Mouse (Mus musculus): ENCODE measurements around the gene Nrxn2. TPM values are rescaled to one million over a fixed set of nuclear protein-coding genes. Genes with fewer than 3 reads are reported as not detected.

The Nrxn2 gene
- polyA plus RNA-seq, 1 experiment from 2014 or later, result 0.98 TPM

DNA sequence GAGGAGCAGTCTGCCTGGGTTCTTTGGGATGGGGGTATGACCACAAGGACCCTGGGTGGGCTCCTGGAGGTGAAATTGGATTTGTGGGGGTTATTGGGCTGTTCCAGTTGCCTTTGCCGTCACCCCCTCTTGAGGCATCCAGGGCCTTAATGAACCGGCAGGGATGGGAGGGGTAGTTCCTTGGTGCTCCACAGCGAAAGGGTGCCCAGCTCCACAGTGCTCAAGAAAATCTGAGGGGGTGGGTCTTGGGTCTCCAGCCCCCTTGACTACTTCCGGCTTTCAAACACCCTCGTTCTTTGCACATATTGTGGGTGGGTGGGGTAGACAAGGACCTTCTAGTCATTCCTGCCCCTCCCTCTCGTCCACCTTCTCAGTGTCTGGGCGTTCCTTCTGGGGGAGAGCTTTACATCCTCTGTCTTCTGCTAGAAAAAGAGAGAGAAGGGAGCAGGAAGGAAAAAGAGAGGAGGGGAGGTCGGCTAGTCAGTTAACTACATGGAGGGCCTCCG lies 1.3 kb downstream of the Nrxn2 start:
- no peaks in the 10 kb centered on the region for H3K9me3 ChIP-seq (replicated peaks; ENCODE audit: control insufficient read depth, low read length)
- H3K4me3 ChIP-seq (replicated peaks; ENCODE audit: low read length), result no peak overlapping the region
- no peaks in the 10 kb centered on the region for H3K36me3 ChIP-seq (ENCODE audit: control insufficient read depth, insufficient read depth, low read length)
- no peak overlapping the region for H3K9ac ChIP-seq (ENCODE audit: low read length)
- H3K4me1 ChIP-seq (ENCODE audit: control insufficient read depth, insufficient read depth, low read length), result peaks cover 7% of the 10 kb centered on the region; the same call in 1 of the 2 replicates
- WGBS, result 50% methylated on average over 9 of the region's 9 CpGs
- no peak overlapping the region for H3K27ac ChIP-seq (ENCODE audit: low read length)
- no peak overlapping the region for H3K4me2 ChIP-seq (ENCODE audit: low read depth, low read length)
- H3K27me3 ChIP-seq (ENCODE audit: control insufficient read depth, insufficient read depth, low read length), result peaks cover 34% of the 10 kb centered on the region
- ATAC-seq (ENCODE audit: insufficient read depth, low FRiP score), result no peak

DNA sequence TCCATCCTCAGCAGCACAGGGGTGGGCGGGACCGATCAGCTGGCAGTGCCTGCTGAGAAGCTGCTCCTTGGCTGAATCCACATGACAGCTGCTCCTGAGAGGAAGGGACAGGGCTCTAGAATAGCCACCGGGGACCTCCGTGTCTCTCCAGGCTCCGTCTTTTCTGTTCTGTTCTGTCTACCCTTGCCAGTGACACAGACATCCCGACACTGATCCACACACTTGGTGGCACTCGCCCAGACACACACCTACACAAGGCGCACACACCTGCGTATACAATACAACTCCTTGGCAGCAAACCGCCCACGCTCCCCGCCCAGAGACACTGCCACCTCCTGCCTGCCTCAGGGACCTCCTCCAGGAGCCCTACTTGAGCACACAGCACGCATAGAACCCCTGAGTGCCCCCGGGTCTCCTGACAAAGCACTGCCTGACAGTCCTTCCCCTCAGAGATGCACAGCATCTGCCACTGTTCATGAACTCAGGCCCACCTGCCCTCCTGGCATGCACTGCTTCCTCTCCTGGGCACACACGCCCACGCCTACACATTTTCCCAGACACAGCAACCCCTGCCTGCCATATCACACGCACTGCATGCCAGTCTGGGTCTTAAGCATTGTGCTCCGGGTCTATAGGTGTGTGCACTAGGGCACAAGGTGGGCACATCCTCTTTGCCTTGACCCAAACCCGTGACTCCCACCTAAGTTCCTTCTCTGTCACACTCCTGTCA lies 2.1 kb downstream of the Nrxn2 start:
- Histone ChIP-seq H3K4me3 (replicated peaks; ENCODE audit: low read length) (no peak overlapping the region), H3K27ac (ENCODE audit: low read length) (no peak overlapping the region), H3K27me3 (ENCODE audit: control insufficient read depth, insufficient read depth, low read length) (peaks cover 39% of the 10 kb centered on the region), H3K9ac (ENCODE audit: low read length) (no peak overlapping the region), H3K4me1 (ENCODE audit: control insufficient read depth, insufficient read depth, low read length) (peaks cover 7% of the 10 kb centered on the region; the same call in 1 of the 2 replicates), H3K36me3 (ENCODE audit: control insufficient read depth, insufficient read depth, low read length) (no peaks in the 10 kb centered on the region), H3K9me3 (replicated peaks; ENCODE audit: control insufficient read depth, low read length) (no peaks in the 10 kb centered on the region), H3K4me2 (ENCODE audit: low read depth, low read length) (no peak overlapping the region)
- no peak for ATAC-seq (ENCODE audit: insufficient read depth, low FRiP score)
- 50% methylated on average over 19 of the region's 19 CpGs for WGBS

DNA sequence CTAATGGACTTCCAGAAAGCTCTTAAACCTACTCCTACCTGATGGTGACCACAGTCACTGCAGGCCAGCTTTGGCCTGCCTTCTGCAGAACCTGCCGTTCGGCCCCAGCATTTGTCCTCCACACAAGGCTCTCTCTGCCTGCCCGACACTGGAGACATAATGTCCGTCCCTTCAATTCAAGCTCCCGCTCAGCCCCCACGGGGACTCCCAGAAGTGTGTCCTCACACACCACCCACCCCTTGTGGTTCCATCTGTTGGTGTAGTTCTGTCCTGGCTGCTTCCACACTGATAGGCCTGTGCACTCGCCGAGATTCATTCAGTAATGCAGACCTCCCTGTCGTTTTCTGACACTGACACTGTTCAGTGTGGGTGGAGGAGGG lies 2.7 kb downstream of the Nrxn2 start:
- Histone ChIP-seq H3K4me3 (replicated peaks; ENCODE audit: low read length) (no peak overlapping the region), H3K27ac (ENCODE audit: low read length) (no peak overlapping the region), H3K36me3 (ENCODE audit: control insufficient read depth, insufficient read depth, low read length) (no peaks in the 10 kb centered on the region), H3K9ac (ENCODE audit: low read length) (no peak overlapping the region), H3K27me3 (ENCODE audit: control insufficient read depth, insufficient read depth, low read length) (peaks cover 45% of the 10 kb centered on the region), H3K4me1 (ENCODE audit: control insufficient read depth, insufficient read depth, low read length) (peaks cover 7% of the 10 kb centered on the region; the same call in 1 of the 2 replicates), H3K9me3 (replicated peaks; ENCODE audit: control insufficient read depth, low read length) (no peaks in the 10 kb centered on the region), H3K4me2 (ENCODE audit: low read depth, low read length) (no peak overlapping the region)
- WGBS, result 72% methylated on average over 9 of the region's 9 CpGs
- ATAC-seq (ENCODE audit: insufficient read depth, low FRiP score), result no peak

DNA sequence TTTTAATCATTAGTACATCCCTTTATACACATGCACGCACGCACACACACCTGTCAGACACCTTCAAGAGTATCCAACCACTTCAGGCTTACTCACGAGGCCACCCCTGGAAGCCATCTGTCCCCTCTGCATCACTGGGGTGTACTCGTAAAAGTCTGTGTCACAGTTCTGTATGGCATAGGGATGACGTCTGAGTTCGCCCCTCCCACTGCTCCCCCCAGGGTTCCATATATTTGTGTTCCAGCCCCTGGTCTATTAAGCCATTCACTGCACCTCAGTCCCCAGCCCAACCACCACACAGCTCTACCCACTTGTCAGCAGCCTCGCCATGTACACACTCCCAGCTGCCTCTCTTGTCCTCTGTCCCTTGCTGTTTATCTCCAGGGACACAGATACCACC lies 3.5 kb downstream of the Nrxn2 start:
- no peak overlapping the region for H3K4me2 ChIP-seq (ENCODE audit: low read depth, low read length)
- no peaks in the 10 kb centered on the region for H3K36me3 ChIP-seq (ENCODE audit: control insufficient read depth, insufficient read depth, low read length)
- H3K27ac ChIP-seq (ENCODE audit: low read length), result no peak overlapping the region
- H3K9ac ChIP-seq (ENCODE audit: low read length), result no peak overlapping the region
- H3K4me3 ChIP-seq (replicated peaks; ENCODE audit: low read length), result no peak overlapping the region
- WGBS, result 72% methylated on average over 7 of the region's 7 CpGs
- H3K4me1 ChIP-seq (ENCODE audit: control insufficient read depth, insufficient read depth, low read length), result 0 out of 2 replicates have a peak, but pooled peaks cover under 1% of the 10 kb centered on the region
- no peaks in the 10 kb centered on the region for H3K9me3 ChIP-seq (replicated peaks; ENCODE audit: control insufficient read depth, low read length)
- peaks cover 53% of the 10 kb centered on the region for H3K27me3 ChIP-seq (ENCODE audit: control insufficient read depth, insufficient read depth, low read length)
- ATAC-seq (ENCODE audit: insufficient read depth, low FRiP score), result no peak

DNA sequence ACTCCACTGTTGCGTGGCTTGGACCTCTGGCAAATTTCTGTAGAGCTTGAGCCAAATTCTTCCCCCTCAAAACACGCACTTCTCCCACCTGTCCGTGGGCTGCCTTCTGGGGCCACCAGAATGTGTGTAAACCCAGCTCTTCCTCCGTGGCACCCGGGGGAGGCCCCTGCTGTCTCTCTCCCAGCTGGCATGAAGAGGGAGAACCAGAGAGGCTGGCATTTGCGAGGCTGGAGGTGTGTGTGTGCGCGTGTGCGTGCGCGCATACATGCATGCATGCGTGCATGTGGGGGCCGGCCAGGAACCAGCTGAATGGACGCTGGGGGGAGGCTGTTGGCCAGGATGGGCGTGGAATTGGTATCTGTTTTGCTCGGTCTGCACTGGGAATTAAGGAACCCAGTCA lies 4.7 kb downstream of the Nrxn2 start:
- Histone ChIP-seq H3K4me3 (replicated peaks; ENCODE audit: low read length) (no peak overlapping the region), H3K9me3 (replicated peaks; ENCODE audit: control insufficient read depth, low read length) (no peaks in the 10 kb centered on the region), H3K4me1 (ENCODE audit: control insufficient read depth, insufficient read depth, low read length) (peaks cover 2% of the 10 kb centered on the region; the same call in 1 of the 2 replicates), H3K4me2 (ENCODE audit: low read depth, low read length) (no peak overlapping the region), H3K27ac (ENCODE audit: low read length) (no peak overlapping the region), H3K27me3 (ENCODE audit: control insufficient read depth, insufficient read depth, low read length) (peaks cover 65% of the 10 kb centered on the region), H3K9ac (ENCODE audit: low read length) (no peak overlapping the region), H3K36me3 (ENCODE audit: control insufficient read depth, insufficient read depth, low read length) (no peaks in the 10 kb centered on the region)
- WGBS, result 82% methylated on average over 16 of the region's 16 CpGs
- no peak for ATAC-seq (ENCODE audit: insufficient read depth, low FRiP score)

DNA sequence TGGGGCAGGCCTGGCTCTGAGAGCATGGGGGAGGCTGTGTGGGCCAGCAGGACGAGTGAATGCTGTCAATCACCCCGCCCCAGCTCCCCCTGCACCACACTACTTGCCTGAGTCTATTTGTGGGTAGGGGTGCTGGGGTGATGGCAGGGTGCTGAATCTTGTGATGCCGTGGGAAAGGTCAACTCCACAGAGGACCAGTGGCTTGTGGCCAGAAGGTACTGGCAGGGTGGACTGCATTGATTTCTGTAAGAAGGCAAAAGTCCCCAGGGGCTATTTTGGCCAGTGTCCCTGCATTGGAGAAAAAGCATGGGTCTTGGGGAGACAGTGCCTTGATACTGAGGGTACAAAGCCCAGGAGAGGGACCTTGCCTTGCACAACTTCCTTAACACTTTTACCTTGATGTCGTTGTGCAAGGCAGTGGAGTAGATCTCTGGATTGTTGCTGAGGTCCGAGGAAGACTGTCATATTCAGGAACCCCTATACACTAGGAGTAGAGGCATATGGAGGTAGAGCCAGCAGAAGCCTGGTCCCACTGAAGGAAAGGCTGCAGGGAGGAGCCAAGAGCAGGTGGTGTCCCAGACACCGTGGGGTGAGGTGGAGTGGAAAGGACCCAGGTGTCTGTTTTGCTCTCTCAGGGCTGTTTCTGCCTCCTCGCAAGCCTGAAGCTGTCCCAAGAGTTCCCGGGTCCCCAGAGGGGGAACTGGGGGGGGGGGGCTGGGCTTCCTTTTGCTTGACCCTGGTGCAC lies 5.8 kb downstream of the Nrxn2 start:
- Histone ChIP-seq H3K27me3 (ENCODE audit: control insufficient read depth, insufficient read depth, low read length) (peaks cover 68% of the 10 kb centered on the region), H3K9ac (ENCODE audit: low read length) (no peak overlapping the region), H3K4me2 (ENCODE audit: low read depth, low read length) (no peak overlapping the region), H3K36me3 (ENCODE audit: control insufficient read depth, insufficient read depth, low read length) (no peaks in the 10 kb centered on the region), H3K27ac (ENCODE audit: low read length) (no peak overlapping the region), H3K9me3 (replicated peaks; ENCODE audit: control insufficient read depth, low read length) (no peaks in the 10 kb centered on the region), H3K4me1 (ENCODE audit: control insufficient read depth, insufficient read depth, low read length) (peaks cover 9% of the 10 kb centered on the region), H3K4me3 (replicated peaks; ENCODE audit: low read length) (no peak overlapping the region)
- no peak for ATAC-seq (ENCODE audit: insufficient read depth, low FRiP score)
- WGBS, result 64% methylated on average over 8 of the region's 8 CpGs

DNA sequence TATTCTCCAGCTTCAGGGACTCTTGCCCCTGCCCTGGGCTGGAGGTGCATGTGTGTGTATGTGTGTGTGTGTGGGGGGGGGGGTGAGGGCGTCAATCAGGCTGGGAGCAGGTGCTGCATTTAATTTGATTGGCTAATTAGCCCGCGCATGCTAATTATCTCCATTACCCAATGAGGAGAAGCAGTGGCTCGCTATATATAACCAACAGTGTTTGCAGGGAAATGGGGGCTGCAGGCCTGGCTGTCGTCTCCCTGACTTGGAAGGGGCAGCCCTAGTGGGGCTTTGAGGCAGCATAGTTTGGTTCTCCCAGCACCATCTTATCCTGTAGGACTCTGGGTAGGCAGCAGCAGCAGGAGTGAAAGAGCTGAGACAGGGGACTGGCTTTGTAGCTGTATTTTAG lies 7.1 kb downstream of the Nrxn2 start:
- H3K27me3 ChIP-seq (ENCODE audit: control insufficient read depth, insufficient read depth, low read length), result peaks cover 68% of the 10 kb centered on the region
- no peaks in the 10 kb centered on the region for H3K9me3 ChIP-seq (replicated peaks; ENCODE audit: control insufficient read depth, low read length)
- ATAC-seq (ENCODE audit: insufficient read depth, low FRiP score), result no peak
- H3K4me1 ChIP-seq (ENCODE audit: control insufficient read depth, insufficient read depth, low read length), result peaks cover 9% of the 10 kb centered on the region
- 56% methylated on average over 5 of the region's 5 CpGs for WGBS
- H3K4me3 ChIP-seq (replicated peaks; ENCODE audit: low read length), result no peak overlapping the region
- H3K36me3 ChIP-seq (ENCODE audit: control insufficient read depth, insufficient read depth, low read length), result no peaks in the 10 kb centered on the region
- H3K4me2 ChIP-seq (ENCODE audit: low read depth, low read length), result no peak overlapping the region
- H3K9ac ChIP-seq (ENCODE audit: low read length), result no peak overlapping the region
- H3K27ac ChIP-seq (ENCODE audit: low read length), result no peak overlapping the region

DNA sequence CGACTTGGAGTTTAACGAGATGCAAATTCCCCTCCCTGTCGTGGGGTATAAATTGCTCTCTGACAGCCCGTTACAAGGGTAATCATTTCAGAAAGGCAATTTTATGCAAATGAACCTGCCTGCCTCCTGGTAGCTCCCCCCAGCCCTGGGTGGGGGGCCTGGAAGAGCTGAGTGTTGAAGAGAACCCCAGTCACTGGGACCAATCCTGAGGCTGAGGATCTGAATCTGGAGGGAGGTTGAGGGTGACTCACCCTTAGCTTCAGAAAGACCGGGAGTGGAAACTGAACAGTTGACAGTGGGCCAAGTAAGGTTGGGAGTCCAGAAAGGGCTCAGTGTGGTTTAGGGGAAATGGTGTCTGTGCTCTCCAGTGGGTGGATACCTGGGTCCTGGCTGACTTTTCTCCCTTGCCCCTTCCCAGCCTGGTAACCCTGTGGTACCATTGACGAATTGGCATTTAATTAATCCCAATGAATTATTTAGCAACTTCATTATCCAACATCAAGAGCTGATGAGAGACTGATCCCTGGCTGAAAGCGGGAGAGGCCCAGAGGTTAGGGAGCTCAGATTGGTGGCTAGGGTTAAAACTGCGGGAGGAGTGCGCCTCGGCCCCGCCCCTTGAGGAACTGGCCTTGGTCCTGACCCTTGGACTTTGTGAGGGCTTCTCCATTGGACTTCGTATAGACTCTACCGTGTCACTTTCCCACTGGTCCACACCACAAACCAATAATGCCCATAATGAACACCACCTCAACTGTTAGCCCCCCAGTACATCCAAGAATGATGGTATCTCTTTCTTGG lies 8.4 kb downstream of the Nrxn2 start:
- ATAC-seq (ENCODE audit: insufficient read depth, low FRiP score), result no peak; the same call in 1 of the 2 replicates
- Histone ChIP-seq H3K4me3 (replicated peaks; ENCODE audit: low read length) (no peak overlapping the region), H3K4me1 (ENCODE audit: control insufficient read depth, insufficient read depth, low read length) (peaks cover 9% of the 10 kb centered on the region), H3K9ac (ENCODE audit: low read length) (no peak overlapping the region), H3K36me3 (ENCODE audit: control insufficient read depth, insufficient read depth, low read length) (no peaks in the 10 kb centered on the region), H3K27me3 (ENCODE audit: control insufficient read depth, insufficient read depth, low read length) (peaks cover 65% of the 10 kb centered on the region), H3K27ac (ENCODE audit: low read length) (no peak overlapping the region), H3K9me3 (replicated peaks; ENCODE audit: control insufficient read depth, low read length) (no peaks in the 10 kb centered on the region), H3K4me2 (ENCODE audit: low read depth, low read length) (no peak overlapping the region)
- WGBS, result 20% methylated on average over 13 of the region's 13 CpGs

All from stomach, embryonic 16.5 days (tissue).